Mouse (Mus musculus): ENCODE data around the gene Slc25a21. TPM values are rescaled to one million over a fixed set of nuclear protein-coding genes. Genes with fewer than 3 reads are reported as not detected.

Gene Slc25a21
- polyA plus RNA-seq, 1 experiment from 2014 or later: 3.2 TPM

- no peaks in the 10 kb centered on the region for H3K9me3 ChIP-seq
- no peaks in the 10 kb centered on the region for H3K36me3 ChIP-seq
- H3K27me3 ChIP-seq (replicated peaks): no peaks in the 10 kb centered on the region
- H3K4me3 ChIP-seq (replicated peaks): no peak overlapping the region
- H3K4me1 ChIP-seq: no peaks in the 10 kb centered on the region
- 84% methylated on average over 9 of the region's 9 CpGs for WGBS
- no peak overlapping the region for H3K9ac ChIP-seq
- no peak overlapping the region for H3K27ac ChIP-seq
- ATAC-seq (ENCODE audit: insufficient read depth, low FRiP score, low read depth): no peak
- no peak overlapping the region for H3K4me2 ChIP-seq
Measured at GRCm38 (mm10) chr12:56669451-56670122, 527.7 kb downstream of the Slc25a21 start.

Other genes starting within 250 kb of the Slc25a21 start
- 63.5 and 63.9 TPM in 2 replicates for gene Prps1l3, start 32.9 kb upstream of the Slc25a21 start, polyA plus RNA-seq (2015; fragmentation: Nextera tagmentation; extraction: Ambion mirVana)
- 10.0 and 11.2 TPM in 2 replicates for gene Mipol1, start 33.0 kb upstream of the Slc25a21 start, polyA plus RNA-seq (2015; fragmentation: Nextera tagmentation; extraction: Ambion mirVana)